Mouse (Mus musculus) olfactory bulb, adult 2 months (tissue): ENCODE results near the gene Olfr49.

Experiments used
- CTCF ChIP-seq: fragments of 200-500 bp; IDR thresholded peaks from 2 replicates; pipeline ENCODE4 v1.5.1; 2012; ENCODE audit warnings: low read depth, mild to moderate bottlenecking, low read length, moderate library complexity; ENCODE audit not compliant: insufficient read depth
- POLR2A ChIP-seq: fragments of 200-500 bp; IDR thresholded peaks from 2 replicates; pipeline ENCODE4 v1.6.1; 2012; ENCODE audit warnings: mild to moderate bottlenecking, low read depth, low read length, moderate library complexity; ENCODE audit not compliant: insufficient read depth

DNA sequence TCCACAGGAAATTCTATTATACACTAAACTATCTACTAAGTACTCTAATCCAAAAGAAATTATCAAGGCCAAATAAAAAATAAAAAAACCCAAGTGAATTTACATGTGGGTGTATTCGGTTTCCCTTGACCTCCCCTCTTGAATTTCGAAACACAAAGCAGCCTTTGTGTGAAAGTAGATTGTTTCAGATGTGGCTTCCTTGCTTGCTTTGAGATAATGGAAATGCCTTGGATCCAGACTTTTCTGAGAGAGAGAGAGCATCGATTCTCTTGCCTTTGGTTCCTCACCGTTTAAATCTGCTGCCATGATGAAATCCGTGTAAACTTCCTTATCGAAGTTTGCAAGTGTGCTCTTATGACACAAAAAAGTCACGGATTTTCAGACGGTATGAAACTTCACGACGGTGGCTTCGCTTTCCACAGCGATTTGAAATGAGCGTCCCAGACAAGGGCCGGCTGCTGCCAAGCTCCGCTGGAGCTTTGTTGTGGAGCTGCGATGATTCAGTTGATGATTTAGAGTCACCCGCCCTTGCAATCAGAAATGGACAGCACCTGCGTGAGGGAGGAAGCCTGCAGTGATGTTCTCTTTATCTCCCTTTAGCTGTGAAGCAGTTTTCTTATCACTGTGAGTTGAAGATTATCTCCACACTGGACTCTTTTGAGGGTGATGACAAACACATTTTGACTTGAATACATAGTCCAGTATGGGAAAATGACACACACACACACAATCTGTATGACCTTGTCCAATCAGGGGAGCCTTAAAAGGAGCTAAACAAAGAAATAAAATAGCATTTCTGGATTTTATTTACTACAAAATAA is 37.0 kb upstream of the Olfr49 start:
- TF ChIP-seq POLR2A (no peak), CTCF (no peak)
